Mouse (Mus musculus) cerebellum, postnatal 10 days (tissue): ENCODE data around the gene Limch1.

ENCODE experiments used
- DNase-seq, 2 experiments: peaks; one replicate each; pipeline ENCODE4 v3.0.0; 2021; ENCODE audit warnings: mixed read lengths in 2 of 2

The Limch1 gene

GRCm38 (mm10) chr5:66747761-66748430 lies 2.3 kb downstream of the Limch1 start:
- DNase-seq = peak; percentile 32 to 39

GRCm38 (mm10) chr5:66748448-66749115 lies 3.0 kb downstream of the Limch1 start:
- peak; percentile 54 to 67 for DNase-seq

DNA sequence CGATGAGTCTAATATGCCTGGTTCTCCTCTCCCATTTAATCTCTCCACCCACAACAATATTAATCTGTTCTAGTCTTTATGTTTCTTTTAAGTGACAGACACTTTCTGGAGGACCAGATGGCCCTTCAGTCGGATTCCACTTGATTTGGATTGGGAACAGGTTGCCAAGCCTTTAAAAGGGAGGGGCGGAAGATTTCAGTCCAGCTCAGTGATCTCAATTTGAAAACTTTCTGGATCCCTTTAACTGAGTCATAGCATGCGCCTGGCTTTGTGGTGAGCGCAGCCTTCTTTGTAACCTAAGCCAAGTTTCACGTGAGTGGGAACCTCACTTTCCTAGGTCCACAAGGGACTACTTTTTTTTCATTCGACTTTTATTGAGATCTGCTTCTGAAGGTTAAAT lies 5.0 kb downstream of the Limch1 start:
- DNase-seq = peak; percentile 48 to 70

DNA sequence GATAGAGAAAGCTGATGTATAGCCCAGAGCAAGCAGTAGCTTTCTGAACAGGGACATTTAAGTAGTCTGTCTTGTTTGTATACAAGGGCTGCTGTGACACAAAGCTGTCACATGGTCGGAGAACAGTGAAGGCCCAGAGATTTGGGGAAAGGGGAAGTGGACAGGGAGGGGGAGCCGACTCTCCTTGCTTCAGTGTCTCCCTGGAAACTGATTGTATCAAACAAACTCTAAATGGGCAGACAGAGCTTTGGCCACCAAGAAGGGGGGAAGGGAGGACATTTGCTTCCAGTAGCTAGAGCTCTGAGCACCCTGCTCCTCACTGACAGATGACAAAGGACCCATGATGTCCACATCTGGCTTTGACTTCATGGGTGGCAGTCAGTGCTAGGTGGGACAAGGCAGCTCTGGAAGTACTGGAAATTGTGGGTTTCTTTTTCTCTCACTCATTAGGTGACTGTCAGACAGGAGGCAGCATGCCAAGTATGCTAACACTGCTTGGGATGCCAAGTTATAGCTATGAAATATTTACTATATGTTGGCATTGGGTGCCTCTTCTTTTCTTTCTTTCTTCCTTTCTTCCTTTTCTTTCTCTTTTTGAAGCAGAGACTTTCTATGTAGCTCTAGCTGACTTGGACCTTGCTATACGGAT lies 5.8 kb downstream of the Limch1 start:
- peak; percentile 17 to 28 for DNase-seq

GRCm38 (mm10) chr5:66753620-66754019 lies 8.0 kb downstream of the Limch1 start:
- DNase-seq = no peak

DNA sequence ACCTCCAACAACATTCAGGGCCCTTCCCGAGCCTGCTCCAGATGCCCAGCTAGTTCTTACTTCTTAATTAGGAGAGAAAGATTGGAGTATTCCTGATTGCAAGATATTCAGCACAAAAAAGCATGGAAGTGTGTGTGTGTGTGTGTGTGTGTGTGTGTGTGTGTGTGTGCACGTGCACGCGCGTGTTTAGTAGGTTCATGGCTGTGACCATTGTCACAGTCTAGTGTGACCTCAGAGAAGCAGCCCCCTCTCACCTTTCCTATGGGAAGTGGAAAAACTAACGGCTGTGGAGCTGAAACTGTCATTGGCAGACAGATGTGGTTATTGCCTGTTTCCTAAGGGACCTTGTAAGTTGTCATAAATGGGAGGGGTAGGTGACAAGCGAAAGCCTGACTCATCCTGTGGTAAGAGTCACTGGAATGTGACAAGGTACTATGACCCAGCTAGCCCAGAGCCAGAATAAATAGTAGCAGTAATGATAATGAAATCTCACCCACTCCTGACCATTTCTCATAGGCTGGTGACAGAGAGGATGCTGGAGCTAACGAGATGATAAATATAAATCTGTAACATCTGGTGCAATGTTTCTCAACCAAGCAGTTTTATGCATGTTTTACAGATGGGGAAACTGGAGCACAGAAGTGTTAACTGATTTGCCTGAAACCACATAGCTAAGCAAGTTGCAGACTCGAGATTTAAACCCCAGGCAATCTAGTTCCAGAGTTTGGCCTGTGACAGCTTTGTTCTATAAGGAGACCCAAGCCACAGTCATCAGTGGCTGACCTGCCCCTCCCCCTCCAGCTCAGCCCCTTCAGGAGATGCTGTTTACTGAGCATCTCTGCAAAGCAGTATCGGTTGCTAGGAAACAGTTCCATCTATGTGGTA lies 11.4 kb downstream of the Limch1 start:
- DNase-seq = peak in 1 of 2 experiments; percentile 34

GRCm38 (mm10) chr5:66757706-66758237 lies 12.1 kb downstream of the Limch1 start:
- DNase-seq = no peak

- no peak for DNase-seq
Observed at GRCm38 (mm10) chr5:66759354-66759753, 13.7 kb downstream of the Limch1 start.

DNA sequence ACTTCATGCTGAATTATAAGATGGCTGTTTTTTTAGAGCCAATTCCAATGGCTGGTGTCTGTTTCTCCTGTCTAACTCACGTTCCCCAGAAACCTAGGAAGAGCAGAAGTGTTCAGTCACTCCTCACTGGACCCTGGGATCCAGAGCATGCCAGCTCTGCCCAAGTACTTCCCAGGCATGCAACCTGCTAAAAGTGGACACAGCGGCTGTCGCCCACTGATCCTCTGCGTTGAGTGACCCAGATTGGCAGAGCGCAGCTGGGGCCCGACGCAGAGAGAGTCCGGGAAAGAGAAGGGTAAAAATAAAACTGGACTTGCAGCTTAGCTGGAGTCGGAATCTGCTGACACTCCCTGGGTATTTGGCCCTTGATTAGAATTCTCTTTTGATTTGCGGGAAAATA lies 15.1 kb downstream of the Limch1 start:
- peak; percentile 23 to 26 for DNase-seq

GRCm38 (mm10) chr5:66762006-66762405 lies 16.4 kb downstream of the Limch1 start:
- peak; percentile 25 to 41 for DNase-seq

DNA sequence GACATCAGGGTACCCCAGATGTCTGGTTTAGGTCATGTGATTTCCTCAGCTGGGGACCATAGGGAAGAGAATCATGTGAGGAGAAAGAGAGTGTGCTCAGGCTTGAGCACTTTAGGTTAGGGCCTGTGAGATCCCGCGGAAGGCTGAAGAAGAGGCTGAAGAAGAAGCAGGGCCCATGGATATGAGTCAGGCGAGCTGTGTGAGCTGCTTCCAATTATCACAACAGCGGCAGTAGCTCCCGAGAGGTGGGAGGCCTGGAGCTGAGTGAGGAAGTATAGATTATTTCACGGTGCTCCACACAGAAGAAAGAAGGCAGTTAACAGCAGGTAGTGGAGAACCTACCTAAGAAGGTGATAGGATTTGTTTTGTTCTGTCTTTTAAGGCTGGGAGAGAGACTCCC lies 18.5 kb downstream of the Limch1 start:
- DNase-seq = no peak

DNA sequence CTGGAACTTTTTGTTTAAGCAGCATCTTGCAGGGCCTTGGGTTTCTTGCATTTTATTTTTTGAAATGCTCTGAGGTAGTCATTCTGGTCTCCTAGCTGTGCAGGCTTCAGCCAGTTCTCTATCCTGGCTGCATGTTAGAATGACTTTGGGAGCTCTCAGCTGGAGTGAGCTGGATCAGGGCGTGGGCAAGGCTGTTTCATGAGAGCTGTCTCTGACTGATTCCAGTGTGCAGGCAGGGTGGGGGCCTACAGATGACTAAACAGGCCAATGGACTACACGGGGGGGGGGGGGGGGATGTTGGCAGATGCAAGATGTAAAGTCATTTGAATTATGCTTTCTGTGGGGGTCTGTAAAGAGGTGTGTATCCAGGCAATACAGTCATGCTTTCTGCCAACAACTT lies 20.3 kb downstream of the Limch1 start:
- DNase-seq = no peak

DNA sequence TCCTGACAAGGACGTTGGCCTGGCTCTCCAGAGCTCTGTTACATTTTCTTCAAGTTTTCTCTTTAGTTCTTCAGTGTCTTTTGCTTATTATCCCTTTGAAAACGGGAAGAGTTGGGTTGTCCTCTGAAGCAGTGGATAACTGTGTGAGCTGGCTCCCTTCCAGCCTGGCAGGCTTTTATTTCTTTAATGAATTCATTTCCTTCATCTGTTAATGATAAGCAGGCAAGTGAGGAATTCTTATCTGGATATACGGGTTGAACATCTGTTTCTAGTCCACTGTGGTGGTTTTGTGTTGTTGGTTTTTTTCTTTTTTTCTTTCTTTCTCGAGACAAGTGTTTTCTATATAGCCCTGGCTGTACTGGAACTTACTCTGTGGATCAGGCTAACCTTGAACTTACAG lies 22.4 kb downstream of the Limch1 start:
- DNase-seq = peak; percentile 26 to 31

DNA sequence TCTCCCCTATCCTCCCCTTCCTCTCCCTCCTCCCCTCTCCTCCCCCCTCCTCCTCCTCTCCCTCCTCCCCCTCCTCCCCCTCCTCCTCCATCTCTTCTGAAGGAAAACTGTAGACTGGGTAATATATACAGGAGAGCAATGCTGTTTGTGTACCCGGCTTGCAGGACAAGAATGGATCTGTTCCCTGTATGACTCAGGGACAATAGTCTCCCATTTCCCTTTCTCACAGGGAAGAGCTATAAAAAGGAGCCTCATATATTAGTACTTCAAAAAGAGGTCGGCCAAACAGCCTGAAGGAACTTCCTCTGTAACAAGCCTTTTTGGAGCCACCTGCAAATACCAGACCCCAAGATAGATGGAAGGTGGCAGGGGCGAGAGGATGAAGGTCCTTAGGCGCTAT lies 23.4 kb downstream of the Limch1 start:
- DNase-seq = no peak

- DNase-seq = no peak
Observed at GRCm38 (mm10) chr5:66769558-66769957, 23.9 kb downstream of the Limch1 start.

DNA sequence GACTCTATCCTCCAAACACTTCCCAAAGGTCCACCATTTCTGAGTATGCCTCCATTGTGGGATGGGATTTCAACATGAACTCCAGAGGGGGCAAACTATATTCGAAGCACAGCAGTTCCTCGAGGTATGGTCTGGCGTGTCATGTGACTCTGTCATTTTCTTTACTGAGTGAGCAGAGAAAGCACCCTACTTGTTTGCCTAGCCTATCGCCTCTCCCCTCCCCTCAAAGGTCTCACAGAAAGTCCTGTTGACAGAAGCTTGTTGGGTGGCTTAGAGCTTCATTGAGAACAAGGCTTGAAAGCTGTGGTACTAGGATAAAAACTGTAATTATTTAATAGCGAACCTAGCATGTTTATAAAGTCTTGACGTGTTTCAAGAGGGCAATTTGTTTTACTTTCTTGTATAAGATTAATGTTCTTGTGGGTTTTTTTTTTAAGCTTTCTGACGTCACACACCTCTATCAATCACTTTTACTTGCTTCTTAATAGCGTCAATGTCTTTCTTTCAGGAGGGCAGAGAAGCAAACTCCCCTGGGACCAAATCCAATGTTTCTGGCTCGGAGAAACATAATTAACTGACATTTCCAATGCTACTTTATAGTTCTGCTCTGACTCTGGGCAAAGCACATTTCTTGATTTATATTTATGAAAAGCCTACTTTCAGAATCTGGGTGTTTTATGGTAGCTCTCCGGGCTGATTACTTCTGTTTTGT lies 32.5 kb downstream of the Limch1 start:
- DNase-seq = no peak

DNA sequence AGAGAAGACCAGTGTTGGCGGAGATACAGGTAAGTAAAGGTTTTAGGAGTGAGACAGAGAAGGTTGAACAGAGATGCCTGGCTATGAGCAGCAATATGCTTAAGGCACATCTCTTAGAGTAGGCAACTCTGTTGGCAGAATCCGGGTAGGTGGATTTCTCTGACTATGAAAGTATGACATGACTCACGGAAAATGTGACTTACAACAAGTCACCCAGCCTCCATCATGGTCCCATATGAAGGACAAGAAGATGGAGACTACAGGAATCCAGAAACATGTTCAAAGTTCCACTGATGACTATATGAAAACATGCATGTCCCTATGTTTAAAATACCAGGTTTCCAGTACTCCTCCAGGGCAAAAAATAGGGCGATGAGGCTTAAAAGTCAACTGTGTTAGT lies 34.7 kb downstream of the Limch1 start:
- DNase-seq = no peak

DNA sequence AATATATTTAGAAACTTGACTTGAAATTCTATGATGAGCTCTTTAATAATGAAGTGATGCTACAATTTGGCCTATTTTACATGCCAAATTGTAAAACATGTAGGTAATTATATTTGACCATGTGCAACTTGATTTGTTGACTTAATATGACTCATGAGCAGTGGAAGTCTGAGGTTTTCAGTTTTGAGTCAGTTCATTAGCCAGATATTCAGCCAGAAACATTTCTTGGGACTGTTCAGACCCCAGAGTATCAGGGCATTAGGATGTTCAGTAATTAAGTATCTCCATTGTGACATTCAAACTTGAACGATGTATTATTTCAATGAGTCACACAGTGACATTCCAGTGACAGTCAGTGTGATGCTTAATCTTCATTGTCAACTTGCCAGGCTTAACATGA lies 35.9 kb downstream of the Limch1 start:
- DNase-seq = no peak

DNA sequence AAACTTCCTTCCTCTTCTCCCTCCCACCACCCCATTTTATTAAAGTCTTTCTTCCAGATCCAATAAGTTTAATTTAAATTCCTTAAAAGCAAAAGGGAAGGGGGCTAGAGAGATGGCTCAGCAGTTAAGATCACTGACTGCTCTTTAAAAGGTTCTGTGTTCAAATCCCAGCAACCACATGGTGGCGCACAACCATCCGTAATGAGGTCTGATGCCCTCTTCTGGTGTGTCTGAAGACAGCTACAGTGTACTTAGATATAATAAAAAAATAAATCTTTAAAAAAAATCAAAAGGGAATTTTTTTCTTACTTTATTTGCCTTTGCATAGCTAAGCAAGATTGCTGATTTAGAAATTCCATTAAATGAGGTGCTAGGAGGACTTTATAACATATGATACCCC lies 37.2 kb downstream of the Limch1 start:
- no peak for DNase-seq

GRCm38 (mm10) chr5:66784624-66785361 lies 39.2 kb downstream of the Limch1 start:
- DNase-seq = no peak

GRCm38 (mm10) chr5:66785995-66786620 lies 40.5 kb downstream of the Limch1 start:
- no peak for DNase-seq
